Mouse (Mus musculus): Measurements from ENCODE around the gene Fgf12. TPM values are rescaled to one million over a fixed set of nuclear protein-coding genes. Genes with fewer than 3 reads are reported as not detected.

Fgf12 gene
- total RNA-seq (2015) (0.07 TPM in 1 of 2 replicates, not detected in the other), total RNA-seq (2017) (0.11 TPM in 1 of 2 replicates, not detected in the other)

- ATAC-seq (ENCODE audit: poor library complexity, severe bottlenecking): no peak
These were observed at the start of gene Fgf12 for GRCm38 (mm10) chr16:28752638-28753118. TSS of gene Fgf12 (minus strand) at chr16:28753068.

- ATAC-seq (ENCODE audit: poor library complexity, severe bottlenecking): no peak
These were observed 40.2 kb upstream of the Fgf12 start for GRCm38 (mm10) chr16:28793115-28793514.

- ATAC-seq (ENCODE audit: poor library complexity, severe bottlenecking): no peak
These were observed 17.4 kb upstream of the Fgf12 start for GRCm38 (mm10) chr16:28770276-28770675.

- ATAC-seq (ENCODE audit: poor library complexity, severe bottlenecking): no peak
These were observed 8.6 kb upstream of the Fgf12 start for GRCm38 (mm10) chr16:28761417-28761976.

- ATAC-seq (ENCODE audit: poor library complexity, severe bottlenecking): no peak
These were observed 453 bp upstream of the Fgf12 start for GRCm38 (mm10) chr16:28753124-28753917.

GRCm38 (mm10) chr16:28734461-28734860 lies 18.4 kb downstream of the Fgf12 start:
- no peak for ATAC-seq (ENCODE audit: poor library complexity, severe bottlenecking)

- no peak for ATAC-seq (ENCODE audit: poor library complexity, severe bottlenecking)
These were observed 26.1 kb downstream of the Fgf12 start for GRCm38 (mm10) chr16:28726792-28727191.

- ATAC-seq (ENCODE audit: poor library complexity, severe bottlenecking): no peak
These were observed 46.2 kb downstream of the Fgf12 start for GRCm38 (mm10) chr16:28706623-28707022.

GRCm38 (mm10) chr16:28700346-28700745 lies 52.5 kb downstream of the Fgf12 start:
- ATAC-seq (ENCODE audit: poor library complexity, severe bottlenecking): no peak

GRCm38 (mm10) chr16:28696851-28697250 lies 56.0 kb downstream of the Fgf12 start:
- no peak for ATAC-seq (ENCODE audit: poor library complexity, severe bottlenecking)

GRCm38 (mm10) chr16:28694113-28694899 lies 58.6 kb downstream of the Fgf12 start:
- no peak for ATAC-seq (ENCODE audit: poor library complexity, severe bottlenecking)

GRCm38 (mm10) chr16:28688861-28689385 lies 63.9 kb downstream of the Fgf12 start:
- ATAC-seq (ENCODE audit: poor library complexity, severe bottlenecking): no peak

GRCm38 (mm10) chr16:28681625-28682024 lies 71.2 kb downstream of the Fgf12 start:
- no peak for ATAC-seq (ENCODE audit: poor library complexity, severe bottlenecking)

- ATAC-seq (ENCODE audit: poor library complexity, severe bottlenecking): no peak
These were observed 84.0 kb downstream of the Fgf12 start for GRCm38 (mm10) chr16:28668815-28669347.

- no peak for ATAC-seq (ENCODE audit: poor library complexity, severe bottlenecking)
These were observed 100.2 kb downstream of the Fgf12 start for GRCm38 (mm10) chr16:28652640-28653039.

- no peak for ATAC-seq (ENCODE audit: poor library complexity, severe bottlenecking)
These were observed 102.3 kb downstream of the Fgf12 start for GRCm38 (mm10) chr16:28650589-28650988.

GRCm38 (mm10) chr16:28645030-28645429 lies 107.8 kb downstream of the Fgf12 start:
- no peak for ATAC-seq (ENCODE audit: poor library complexity, severe bottlenecking)

- no peak for ATAC-seq (ENCODE audit: poor library complexity, severe bottlenecking)
These were observed 121.1 kb downstream of the Fgf12 start for GRCm38 (mm10) chr16:28631721-28632120.

GRCm38 (mm10) chr16:28630771-28631484 lies 121.9 kb downstream of the Fgf12 start:
- ATAC-seq (ENCODE audit: poor library complexity, severe bottlenecking): no peak

- ATAC-seq (ENCODE audit: poor library complexity, severe bottlenecking): no peak
These were observed 126.6 kb downstream of the Fgf12 start for GRCm38 (mm10) chr16:28626259-28626658.
